Mouse (Mus musculus) kidney, embryonic 14.5 days (tissue): ENCODE results near the gene Prg4. TPM values are rescaled to one million over a fixed set of nuclear protein-coding genes. Genes with fewer than 3 reads are reported as not detected.

Experiments
- ATAC-seq: fragments of 200-750 bp; cut with Nextera tagmentation; 2 replicates; pipeline ENCODE4 v1.8.0; 2017; ENCODE audit warnings: moderate number of reproducible peaks, mild to moderate bottlenecking, moderate TSS enrichment, moderate library complexity; ENCODE audit not compliant: low FRiP score, low TSS enrichment
- H3K27ac ChIP-seq: fragments of 300-500 bp; sonication (generic); 2 replicates; pipeline ENCODE4 v1.5.1; 2014; ENCODE audit warnings: low read depth, mild to moderate bottlenecking, low read length, moderate library complexity, mixed read lengths
- H3K27me3 ChIP-seq: fragments of 300-500 bp; sonication (generic); 2 replicates; pipeline ENCODE4 v1.6.1; 2014; ENCODE audit warnings: mild to moderate bottlenecking, low read length; ENCODE audit not compliant: control insufficient read depth, insufficient read depth
- H3K36me3 ChIP-seq: fragments of 300-500 bp; sonication (generic); 2 replicates; pipeline ENCODE4 v1.6.1; 2014; ENCODE audit warnings: low read length, mixed read lengths; ENCODE audit not compliant: control insufficient read depth, insufficient read depth
- H3K4me1 ChIP-seq: fragments of 300-500 bp; sonication (generic); 2 replicates; pipeline ENCODE4 v1.6.1; 2014; ENCODE audit warnings: low read length, mixed read lengths; ENCODE audit not compliant: control insufficient read depth, insufficient read depth
- H3K4me2 ChIP-seq: fragments of 300-500 bp; sonication (generic); replicated peaks from 2 replicates; pipeline ENCODE4 v1.6.1; 2014; ENCODE audit warnings: low read depth, mild to moderate bottlenecking, low read length
- H3K4me3 ChIP-seq: fragments of 300-500 bp; sonication (generic); 2 replicates; pipeline ENCODE4 v1.5.1; 2014; ENCODE audit warnings: mild to moderate bottlenecking, low read length
- H3K9ac ChIP-seq: fragments of 300-500 bp; sonication (generic); 2 replicates; pipeline ENCODE4 v1.6.1; 2014; ENCODE audit warnings: low read depth, mild to moderate bottlenecking, low read length, moderate library complexity
- H3K9me3 ChIP-seq: fragments of 300-500 bp; sonication (generic); 2 replicates; pipeline ENCODE4 v1.6.1; 2016; ENCODE audit warnings: low read length; ENCODE audit not compliant: control insufficient read depth
- WGBS: fragments of 180-500 bp; shearing (Covaris S2); extraction: QIAGEN DNeasy Blood & Tissue Kit; methylation state at CpG from one replicate; pipeline ENCODE4 v1.1.7; 2014; 5-methylcytosine and 5-hydroxymethylcytosine counted together
- polyA plus RNA-seq: library from polyadenylated mRNA; unstranded; fragments of >200 nt; fragmentation: Nextera tagmentation; extraction: Ambion mirVana; gene quantifications from 2 replicates; pipeline ENCODE4 v1.2.1, GENCODE M21; 2014

Prg4 gene
- polyA plus RNA-seq, 1 experiment from 2014 or later: 0.89 TPM

DNA sequence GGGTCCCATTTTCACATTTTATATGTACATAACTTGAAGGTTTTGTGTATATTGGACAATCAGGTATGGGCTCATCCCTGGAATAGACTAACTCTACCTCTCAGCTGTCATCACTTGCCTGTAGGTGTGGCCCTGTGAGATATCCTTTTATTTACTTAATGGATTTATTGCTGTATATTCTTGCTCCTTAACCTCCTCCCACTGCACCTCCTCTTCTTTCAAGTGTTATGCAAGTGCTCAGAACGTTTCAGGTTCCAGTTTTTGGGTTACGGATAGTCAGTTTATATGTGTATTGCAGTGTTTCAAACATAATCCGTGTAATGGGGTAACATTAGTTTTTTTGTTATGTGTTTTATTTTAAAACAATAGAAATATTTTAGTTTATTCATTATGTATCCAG, 27.3 kb downstream of the Prg4 start:
- Histone ChIP-seq H3K9me3 (no peaks in the 10 kb centered on the region), H3K4me2 (no peak overlapping the region), H3K27ac (no peak overlapping the region), H3K9ac (no peak overlapping the region), H3K27me3 (no peaks in the 10 kb centered on the region), H3K4me3 (no peak overlapping the region), H3K4me1 (no peaks in the 10 kb centered on the region), H3K36me3 (peaks cover 83% of the 10 kb centered on the region)
- ATAC-seq: no peak
- WGBS: 91% methylated on average over 3 of the region's 3 CpGs

DNA sequence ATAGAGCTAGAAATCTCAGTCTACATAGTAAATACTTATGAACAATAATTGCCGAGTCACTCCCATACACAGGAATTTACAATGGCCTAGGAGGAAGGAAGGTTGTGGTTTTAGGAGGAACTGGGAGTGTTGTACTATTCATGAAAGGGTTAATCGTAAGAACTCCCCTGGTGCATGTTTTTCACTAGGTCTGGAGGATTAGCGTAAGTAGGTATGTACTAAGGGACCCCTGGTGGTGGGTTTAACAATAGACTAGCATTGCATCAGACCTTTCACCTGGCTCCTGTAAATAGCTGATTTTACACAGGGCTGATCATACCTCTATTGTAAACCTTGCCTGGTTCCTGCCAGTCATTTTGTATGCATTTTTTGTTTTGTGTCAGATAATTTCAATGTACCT, 39.7 kb downstream of the Prg4 start:
- WGBS: 75% methylated on average over 3 of the region's 3 CpGs

DNA sequence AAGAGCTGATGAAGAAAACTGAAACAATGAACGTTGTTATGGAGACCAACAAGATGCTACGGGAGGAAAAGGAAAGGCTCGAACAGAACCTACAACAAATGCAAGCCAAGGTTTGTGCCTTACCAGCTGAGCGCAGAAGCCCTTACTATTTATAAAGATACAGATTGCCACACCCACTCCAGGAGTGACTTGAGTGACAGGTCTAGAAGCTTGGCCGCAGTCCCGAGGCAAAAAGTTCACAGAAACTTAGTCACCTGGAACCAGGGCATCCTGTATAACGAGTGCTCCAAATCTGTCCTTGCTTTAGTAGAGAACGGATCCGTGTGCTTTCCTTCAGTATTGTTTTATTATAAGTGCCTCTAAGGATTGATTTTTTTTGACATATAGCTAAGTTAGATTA, 40.3 kb downstream of the Prg4 start:
- H3K9me3 ChIP-seq: no peaks in the 10 kb centered on the region
- no peaks in the 10 kb centered on the region for H3K27me3 ChIP-seq
- no peak for ATAC-seq
- no peak overlapping the region for H3K4me2 ChIP-seq
- no peak overlapping the region for H3K4me3 ChIP-seq
- no peak overlapping the region for H3K27ac ChIP-seq
- no peaks in the 10 kb centered on the region for H3K4me1 ChIP-seq
- peaks cover 90% of the 10 kb centered on the region for H3K36me3 ChIP-seq
- 75% methylated on average over 9 of the region's 9 CpGs for WGBS
- H3K9ac ChIP-seq: no peak overlapping the region

More for the DNA sequence above, 39.7 kb downstream of the Prg4 start:
- Histone ChIP-seq H3K9ac (no peak overlapping the region), H3K4me1 (no peaks in the 10 kb centered on the region), H3K4me3 (no peak overlapping the region), H3K9me3 (no peaks in the 10 kb centered on the region), H3K4me2 (no peak overlapping the region), H3K36me3 (peaks cover 91% of the 10 kb centered on the region), H3K27me3 (no peaks in the 10 kb centered on the region), H3K27ac (no peak overlapping the region)
- ATAC-seq: no peak

DNA sequence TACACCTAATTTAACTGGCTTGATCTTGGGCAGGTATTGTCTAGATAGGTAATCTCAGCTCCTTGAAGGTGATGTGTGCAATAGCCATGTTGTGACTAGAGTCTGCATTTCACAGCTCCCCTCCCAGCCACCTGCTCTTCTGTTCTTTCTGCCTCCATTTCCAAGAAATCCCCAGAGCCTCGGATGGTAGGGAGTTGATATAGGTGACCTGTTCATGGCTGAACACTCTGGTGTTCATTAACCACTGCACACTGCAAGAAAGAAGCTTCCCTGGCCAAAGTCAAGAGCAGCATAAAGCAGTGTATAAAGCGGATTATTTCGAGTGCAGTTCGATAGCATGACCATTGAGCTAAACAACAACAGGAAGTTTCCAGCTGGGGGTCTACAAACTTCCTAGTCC, 47.5 kb downstream of the Prg4 start:
- ATAC-seq: no peak
- H3K9me3 ChIP-seq: no peaks in the 10 kb centered on the region
- WGBS: 90% methylated on average over 4 of the region's 4 CpGs
- H3K4me3 ChIP-seq: no peak overlapping the region
- no peak overlapping the region for H3K9ac ChIP-seq
- peaks cover 81% of the 10 kb centered on the region for H3K36me3 ChIP-seq
- no peaks in the 10 kb centered on the region for H3K27me3 ChIP-seq
- no peaks in the 10 kb centered on the region for H3K4me1 ChIP-seq
- no peak overlapping the region for H3K4me2 ChIP-seq
- H3K27ac ChIP-seq: no peak overlapping the region

DNA sequence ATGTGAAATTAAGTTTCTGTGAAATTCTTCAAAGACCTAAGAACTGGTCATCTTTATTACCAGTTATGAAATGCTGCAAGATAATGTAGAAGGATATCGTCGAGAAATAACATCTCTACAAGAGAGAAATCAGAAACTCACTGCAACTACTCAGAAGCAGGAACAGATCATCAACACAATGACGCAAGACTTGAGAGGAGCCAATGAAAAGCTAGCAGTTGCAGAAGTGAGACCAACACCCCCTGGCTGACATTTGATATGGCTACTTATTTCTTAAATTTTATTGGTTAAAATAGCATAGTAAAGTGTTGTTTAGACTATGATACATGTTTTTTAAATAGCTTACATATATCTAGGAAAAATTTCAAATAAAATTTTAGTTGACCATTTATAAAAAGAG, 50.0 kb downstream of the Prg4 start:
- Histone ChIP-seq H3K36me3 (peaks cover 79% of the 10 kb centered on the region), H3K9ac (no peak overlapping the region), H3K4me3 (no peak overlapping the region), H3K27ac (no peak overlapping the region), H3K4me1 (no peaks in the 10 kb centered on the region), H3K27me3 (no peaks in the 10 kb centered on the region), H3K4me2 (no peak overlapping the region), H3K9me3 (no peaks in the 10 kb centered on the region)
- 98% methylated on average over 3 of the region's 3 CpGs for WGBS
- ATAC-seq: no peak

DNA sequence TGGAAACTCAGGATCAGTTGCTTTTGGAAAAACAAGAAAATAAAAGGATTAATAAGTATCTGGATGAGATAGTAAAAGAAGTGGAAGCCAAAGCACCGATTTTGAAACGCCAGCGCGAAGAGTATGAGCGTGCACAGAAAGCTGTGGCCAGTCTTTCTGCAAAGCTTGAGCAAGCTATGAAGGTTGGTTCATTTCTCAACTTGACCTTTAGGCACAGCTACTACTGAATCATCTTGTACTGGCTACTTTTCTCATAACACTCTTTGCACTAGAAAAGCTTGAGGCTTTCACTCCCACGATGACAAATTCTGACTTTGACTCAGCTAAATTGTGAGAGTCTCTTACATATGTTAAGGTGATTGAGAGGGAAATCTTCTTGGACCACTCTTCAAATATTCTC, 56.0 kb downstream of the Prg4 start:
- Histone ChIP-seq H3K9me3 (no peaks in the 10 kb centered on the region), H3K4me2 (no peak overlapping the region), H3K36me3 (peaks cover 81% of the 10 kb centered on the region), H3K27me3 (no peaks in the 10 kb centered on the region), H3K4me3 (no peak overlapping the region), H3K4me1 (no peaks in the 10 kb centered on the region), H3K9ac (no peak overlapping the region), H3K27ac (no peak overlapping the region)
- 96% methylated on average over 6 of the region's 6 CpGs for WGBS
- ATAC-seq: no peak

DNA sequence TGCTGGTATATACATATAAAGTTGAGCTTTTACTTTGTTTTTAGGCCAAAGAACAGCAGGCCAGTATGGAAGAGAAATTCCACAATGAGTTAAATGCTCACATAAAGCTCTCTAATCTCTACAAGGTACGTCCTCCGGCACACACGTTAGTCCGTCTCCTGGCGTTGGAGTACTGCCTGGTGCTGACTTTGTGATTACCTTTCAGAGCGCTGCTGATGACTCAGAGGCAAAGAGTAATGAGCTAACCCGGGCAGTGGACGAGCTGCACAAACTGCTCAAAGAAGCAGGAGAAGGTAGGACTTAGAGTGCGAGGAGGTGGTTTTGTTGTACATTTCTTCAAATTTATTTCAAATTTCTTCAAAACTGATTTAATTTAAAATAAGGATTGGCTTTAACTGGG, 58.7 kb downstream of the Prg4 start:
- H3K36me3 ChIP-seq: peaks cover 75% of the 10 kb centered on the region
- H3K27ac ChIP-seq: no peak overlapping the region
- no peaks in the 10 kb centered on the region for H3K27me3 ChIP-seq
- H3K4me3 ChIP-seq: no peak overlapping the region
- WGBS: 94% methylated on average over 9 of the region's 9 CpGs
- H3K9ac ChIP-seq: no peak overlapping the region
- no peak overlapping the region for H3K4me2 ChIP-seq
- H3K4me1 ChIP-seq: no peaks in the 10 kb centered on the region
- ATAC-seq: no peak
- no peaks in the 10 kb centered on the region for H3K9me3 ChIP-seq

DNA sequence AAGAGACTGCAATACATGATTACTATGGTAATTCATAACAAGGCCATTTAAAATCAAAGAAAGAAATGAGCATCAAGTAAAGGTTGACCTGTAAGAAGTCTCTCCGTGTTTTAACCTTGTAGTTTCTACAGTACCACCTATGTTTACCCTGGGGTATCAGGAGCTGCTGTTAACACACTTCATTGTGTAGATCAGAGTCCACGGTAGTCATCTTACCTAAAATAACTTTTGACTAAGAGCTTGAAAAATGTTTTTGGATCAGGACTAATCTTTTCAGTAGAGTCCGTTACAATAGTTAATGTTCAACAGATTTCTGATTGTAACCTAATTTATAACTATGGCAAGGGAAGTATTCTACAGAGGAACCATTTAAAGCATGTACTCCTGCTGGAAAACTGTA, 61.4 kb downstream of the Prg4 start:
- no peak overlapping the region for H3K4me2 ChIP-seq
- no peak for ATAC-seq
- H3K4me1 ChIP-seq: no peaks in the 10 kb centered on the region
- H3K9me3 ChIP-seq: no peaks in the 10 kb centered on the region
- 91% methylated on average over 3 of the region's 3 CpGs for WGBS
- H3K4me3 ChIP-seq: no peak overlapping the region
- peaks cover 68% of the 10 kb centered on the region for H3K36me3 ChIP-seq
- H3K9ac ChIP-seq: no peak overlapping the region
- no peak overlapping the region for H3K27ac ChIP-seq
- no peaks in the 10 kb centered on the region for H3K27me3 ChIP-seq

DNA sequence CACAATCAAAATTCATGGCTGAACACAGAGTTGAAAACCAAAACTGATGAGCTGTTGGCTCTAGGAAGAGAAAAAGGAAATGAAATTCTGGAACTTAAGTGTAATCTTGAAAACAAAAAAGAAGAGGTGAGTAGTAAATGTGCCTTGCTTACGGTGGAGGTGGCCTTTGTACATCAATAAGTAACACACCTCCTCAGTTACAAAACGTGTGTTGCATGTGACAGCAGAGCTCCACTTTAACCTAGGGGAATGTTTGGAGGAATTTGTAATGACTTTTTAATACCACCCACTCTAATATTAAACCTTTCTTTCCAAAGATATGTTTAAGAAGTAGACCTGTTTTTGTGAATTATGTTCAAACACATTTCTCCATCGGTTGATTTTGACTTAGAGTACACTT, 62.1 kb downstream of the Prg4 start:
- Histone ChIP-seq H3K4me1 (no peaks in the 10 kb centered on the region), H3K36me3 (peaks cover 67% of the 10 kb centered on the region), H3K4me2 (no peak overlapping the region), H3K27ac (no peak overlapping the region), H3K4me3 (no peak overlapping the region), H3K9ac (no peak overlapping the region), H3K9me3 (no peaks in the 10 kb centered on the region), H3K27me3 (no peaks in the 10 kb centered on the region)
- ATAC-seq: no peak
- 93% methylated on average over 3 of the region's 3 CpGs for WGBS
